Mouse (Mus musculus): ENCODE results near the gene Tpp2.
"Not testable (repeated sequence)": the region's sequence is repeated elsewhere in the genome, so short reads cannot be mapped to it uniquely, and the experiment has no call there.

Tpp2 gene

DNA sequence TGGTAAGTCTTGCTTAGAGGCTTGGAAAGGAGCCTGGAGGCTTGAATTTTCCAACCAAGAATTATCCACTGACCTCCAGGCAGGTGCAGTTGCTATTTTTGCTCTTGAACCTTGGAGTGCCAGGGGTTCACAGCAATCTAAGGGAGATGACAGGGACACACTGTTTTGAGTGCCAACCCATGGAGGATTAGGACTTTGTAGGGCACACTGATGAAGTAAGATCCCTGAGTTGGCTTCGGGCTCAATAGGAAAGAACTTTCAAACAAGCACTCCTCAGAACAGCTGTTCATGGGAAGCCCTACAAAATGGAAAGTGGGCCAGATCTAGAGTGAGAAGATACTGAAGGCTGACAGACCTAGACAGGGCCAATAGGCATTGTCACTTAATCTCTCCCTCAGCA is 89.2 kb downstream of the Tpp2 start:
- DNase-seq = no peak

- no peak for DNase-seq
Measured at GRCm38 (mm10) chr1:44027651-44028050, 94.2 kb downstream of the Tpp2 start.

DNA sequence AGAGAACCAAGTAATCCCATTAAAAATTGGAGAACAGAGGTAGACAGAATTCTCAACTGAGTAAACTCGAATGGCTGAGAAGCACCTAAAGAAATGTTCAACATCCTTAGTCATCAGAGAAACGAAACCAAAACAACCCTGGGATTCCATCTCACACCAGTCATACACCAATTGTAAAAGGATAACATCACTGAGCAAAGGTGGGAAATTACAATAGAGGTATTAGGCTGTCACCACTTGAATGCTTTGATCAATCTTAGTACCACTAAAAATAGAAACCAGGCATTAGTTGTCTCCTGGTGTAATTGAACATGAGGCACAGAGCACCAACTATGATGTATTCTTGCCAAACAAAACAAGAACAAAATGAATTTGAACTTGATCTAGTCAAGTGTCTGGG is 98.8 kb downstream of the Tpp2 start:
- no peak for DNase-seq

DNA sequence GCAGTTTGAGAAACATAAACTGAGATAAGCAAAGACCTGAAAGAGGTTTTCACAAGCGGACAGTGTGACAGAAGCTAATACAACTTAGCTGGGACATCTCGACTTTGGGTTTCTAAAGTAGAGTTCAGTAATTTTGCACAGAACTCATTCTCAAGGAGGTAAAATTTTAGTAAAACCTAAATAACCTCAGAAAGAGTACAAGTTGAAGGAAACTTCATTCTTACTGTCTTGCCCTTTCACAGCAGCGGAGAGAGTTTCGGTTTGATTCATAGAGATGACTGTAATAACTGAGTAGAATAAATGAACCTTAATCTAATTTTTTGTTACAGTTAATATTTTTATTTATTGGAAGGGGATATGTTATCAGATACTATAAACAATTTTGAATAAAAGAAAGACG is 99.5 kb downstream of the Tpp2 start:
- DNase-seq = no peak

- peak; percentile 75 for DNase-seq
Measured at GRCm38 (mm10) chr1:44041797-44042554, 108.5 kb downstream of the Tpp2 start.

DNA sequence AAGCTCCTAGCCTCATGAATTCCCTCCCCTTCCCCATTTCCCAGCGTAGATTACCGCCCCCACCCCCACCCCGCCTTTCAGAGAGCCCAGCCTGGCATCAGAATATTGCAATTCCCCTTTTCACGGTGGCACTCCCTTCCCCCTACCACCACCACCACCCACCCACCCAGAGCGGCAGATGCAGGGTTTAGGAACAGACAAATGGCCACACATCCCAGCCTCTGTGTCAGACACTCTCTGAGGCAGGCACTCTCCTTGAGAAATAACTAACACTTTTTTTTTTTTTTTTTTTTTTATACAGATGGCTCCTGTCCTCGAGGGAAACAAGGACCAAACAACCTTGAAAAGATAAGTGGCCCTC is 109.1 kb downstream of the Tpp2 start:
- DNase-seq = no peak

- DNase-seq = not testable (repeated sequence)
Measured at GRCm38 (mm10) chr1:44045689-44046088, 112.2 kb downstream of the Tpp2 start.

DNA sequence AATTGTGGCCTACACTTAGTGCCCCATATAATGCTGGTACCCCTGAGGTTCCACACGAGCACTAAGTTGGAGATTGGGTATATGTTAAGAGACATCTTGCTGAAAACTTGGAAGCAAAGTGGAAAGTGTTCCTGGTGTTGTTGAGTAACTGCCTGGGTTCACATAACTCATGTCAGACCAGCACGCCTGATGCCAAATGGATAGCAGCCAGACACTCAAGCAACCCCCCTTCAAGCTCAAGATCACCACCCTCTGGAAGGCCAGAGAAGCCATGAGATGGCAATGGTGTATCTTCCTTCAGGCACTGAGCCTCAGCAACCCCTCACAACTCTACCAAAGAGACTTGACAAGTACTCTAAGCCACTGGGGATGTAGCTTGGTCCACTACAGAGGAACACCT is 113.1 kb downstream of the Tpp2 start:
- peak; percentile 3 for DNase-seq

All from lung, postnatal 36 days (tissue).